Mouse (Mus musculus) CH12.LX (cell line): ENCODE measurements around the gene Lrch1. TPM values are rescaled to one million over a fixed set of nuclear protein-coding genes. Genes with fewer than 3 reads are reported as not detected.
A peak's percentile ranks its signal among the peaks of the same experiment; 100 is the strongest.

Experiments
- DNase-seq: peaks from one replicate; pipeline ENCODE4 v3.0.0-alpha.2; 2013; ENCODE audit errors: extremely low read depth
- H3K27ac ChIP-seq: 2 replicates; pipeline ENCODE4 v1.5.1; 2012; ENCODE audit warnings: low read depth, mild to moderate bottlenecking, control low read depth, moderate library complexity; ENCODE audit not compliant: insufficient read depth
- H3K27me3 ChIP-seq: replicated peaks from 2 replicates; pipeline ENCODE3; 2012; ENCODE audit warnings: inconsistent platforms
- H3K36me3 ChIP-seq, 2 experiments: replicated peaks in 1 of 2; 2 replicates each; pipeline versions ENCODE3 to v1.6.1; 2012; ENCODE audit warnings: inconsistent platforms in 1 of 2, low read length in 1 of 2, mild to moderate bottlenecking in 1 of 2, mixed read lengths in 1 of 2, moderate library complexity in 1 of 2; ENCODE audit not compliant: control insufficient read depth in 1 of 2, insufficient read depth in 1 of 2
- H3K4me1 ChIP-seq, 2 experiments: 2 replicates each; pipeline ENCODE4 v1.6.1; 2012; ENCODE audit warnings: inconsistent platforms in 1 of 2, moderate library complexity in 1 of 2; ENCODE audit not compliant: insufficient read depth in 2 of 2, control insufficient read depth in 1 of 2
- H3K4me2 ChIP-seq: 2 replicates; pipeline ENCODE4 v1.6.1; 2012; ENCODE audit warnings: low read depth, mild to moderate bottlenecking, control low read depth; ENCODE audit not compliant: poor library complexity, insufficient read depth, severe bottlenecking
- H3K4me3 ChIP-seq, 3 experiments: fragments of 150-350 bp in 1 of 3; sonication (generic) in 1 of 3; replicated peaks in 1 of 3; 2 replicates each; pipeline versions ENCODE3 to v1.5.1; 2011 to 2012; ENCODE audit warnings: low read depth in 2 of 3, low read length in 2 of 3, mild to moderate bottlenecking in 2 of 3, moderate library complexity in 2 of 3, control low read depth in 1 of 3, improper control_type of control experiment in 1 of 3, inconsistent platforms in 1 of 3, mixed read lengths in 1 of 3; ENCODE audit not compliant: poor library complexity in 1 of 3
- H3K79me2 ChIP-seq: replicated peaks from 2 replicates; pipeline ENCODE4 v1.6.1; 2012; ENCODE audit warnings: mild to moderate bottlenecking, moderate library complexity; ENCODE audit not compliant: control insufficient read depth, poor library complexity, insufficient read depth, severe bottlenecking; ENCODE audit errors: extremely low read depth
- H3K9ac ChIP-seq: 2 replicates; pipeline ENCODE4 v1.6.1; 2012; ENCODE audit warnings: low read depth, mild to moderate bottlenecking, control low read depth, moderate library complexity; ENCODE audit not compliant: insufficient read depth
- H3K9me3 ChIP-seq: replicated peaks from 2 replicates; pipeline ENCODE3; 2012; ENCODE audit warnings: low read length, inconsistent platforms, mixed read lengths
- CHD2 ChIP-seq: IDR thresholded peaks from 2 replicates; pipeline ENCODE4 v1.6.1; 2011; ENCODE audit warnings: low read length, improper control_type of control experiment
- CTCF ChIP-seq, 2 experiments: IDR thresholded peaks in 1 of 2; conservative IDR thresholded peaks in 1 of 2; 2 replicates each; pipeline ENCODE4 v1.5.1; 2011 to 2012; ENCODE audit warnings: low read depth in 2 of 2, low read length in 2 of 2, improper control_type of control experiment in 1 of 2, inconsistent platforms in 1 of 2, mild to moderate bottlenecking in 1 of 2, moderate library complexity in 1 of 2
- ELF1 ChIP-seq: IDR thresholded peaks from 2 replicates; pipeline ENCODE4 v1.6.1; 2014; ENCODE audit warnings: low read depth, mild to moderate bottlenecking, inconsistent platforms, low read length, improper control_type of control experiment
- EP300 ChIP-seq: IDR thresholded peaks from 2 replicates; pipeline ENCODE4 v1.6.1; 2011; ENCODE audit warnings: low read length, improper control_type of control experiment
- ETS1 ChIP-seq: conservative IDR thresholded peaks from 2 replicates; pipeline ENCODE4 v1.6.1; 2012; ENCODE audit warnings: low read depth, mild to moderate bottlenecking, inconsistent platforms, low read length, improper control_type of control experiment, moderate library complexity
- IRF4 ChIP-seq: IDR thresholded peaks from 2 replicates; pipeline ENCODE4 v1.6.1; 2014; ENCODE audit warnings: low read depth, mild to moderate bottlenecking, inconsistent platforms, low read length, improper control_type of control experiment
- KAT2A ChIP-seq: IDR thresholded peaks from 2 replicates; pipeline ENCODE4 v1.6.1; 2012; ENCODE audit warnings: low read length, improper control_type of control experiment, inconsistent platforms; ENCODE audit not compliant: insufficient replicate concordance
- MAZ ChIP-seq: IDR thresholded peaks from 2 replicates; pipeline ENCODE4 v1.6.1; 2012; ENCODE audit warnings: low read depth, mild to moderate bottlenecking, inconsistent platforms, low read length, improper control_type of control experiment, moderate library complexity
- MEF2A ChIP-seq: IDR thresholded peaks from 2 replicates; pipeline ENCODE4 v1.6.1; 2014; ENCODE audit warnings: low read depth, mild to moderate bottlenecking, inconsistent platforms, low read length, improper control_type of control experiment, borderline replicate concordance
- MXI1 ChIP-seq: IDR thresholded peaks from 2 replicates; pipeline ENCODE4 v1.6.1; 2011; ENCODE audit warnings: mild to moderate bottlenecking, low read depth, low read length, improper control_type of control experiment
- NRF1 ChIP-seq: IDR thresholded peaks from 2 replicates; pipeline ENCODE4 v1.6.1; 2014; ENCODE audit warnings: low read depth, mild to moderate bottlenecking, inconsistent platforms, low read length, improper control_type of control experiment, moderate library complexity
- PAX5 ChIP-seq: IDR thresholded peaks from 2 replicates; pipeline ENCODE4 v1.6.1; 2012; ENCODE audit warnings: low read length, inconsistent platforms, mixed read lengths
- RAD21 ChIP-seq: IDR thresholded peaks from 2 replicates; pipeline ENCODE4 v1.6.1; 2011; ENCODE audit warnings: low read depth, mild to moderate bottlenecking, low read length, improper control_type of control experiment, moderate library complexity
- RCOR1 ChIP-seq: conservative IDR thresholded peaks from 2 replicates; pipeline ENCODE4 v1.6.1; 2012; ENCODE audit warnings: low read depth, mild to moderate bottlenecking, inconsistent platforms, low read length, improper control_type of control experiment
- SIN3A ChIP-seq: IDR thresholded peaks from 2 replicates; pipeline ENCODE4 v1.6.1; 2012; ENCODE audit warnings: low read length, improper control_type of control experiment, inconsistent platforms
- SMC3 ChIP-seq: IDR thresholded peaks from 2 replicates; pipeline ENCODE4 v1.6.1; 2011; ENCODE audit warnings: low read depth, low read length, improper control_type of control experiment
- TCF12 ChIP-seq: IDR thresholded peaks from 2 replicates; pipeline ENCODE4 v1.6.1; 2014; ENCODE audit warnings: low read depth, mild to moderate bottlenecking, inconsistent platforms, low read length, improper control_type of control experiment
- USF1 ChIP-seq: IDR thresholded peaks from 2 replicates; pipeline ENCODE4 v1.6.1; 2014; ENCODE audit warnings: low read depth, mild to moderate bottlenecking, inconsistent platforms, low read length, improper control_type of control experiment
- ZMIZ1 ChIP-seq: IDR thresholded peaks from 2 replicates; pipeline ENCODE4 v1.6.1; 2012; ENCODE audit warnings: low read depth, mild to moderate bottlenecking, inconsistent platforms, low read length, improper control_type of control experiment
- dilution Hi-C: fragments of 300-500 bp; cut with MboI; formaldehyde crosslinking; loops from 2 replicates; pipeline ENCODE4 v1.14.3; 2020; ENCODE audit warnings: low sequenced_read_pairs; ENCODE audit not compliant: extremely low pct_unique_long_range_greater_than_20kb, extremely low pct_ligation_motif_present
- in situ Hi-C: fragments of 300-500 bp; cut with MboI; formaldehyde crosslinking; loops from 3 replicates; pipeline ENCODE4 v1.14.3; 2019; ENCODE audit warnings: low sequenced_read_pairs, low pct_ligation_motif_present, low pct_unique_long_range_greater_than_20kb, mixed read lengths
- polyA plus RNA-seq: library from polyadenylated mRNA; unstranded; fragments of >175 nt; gene quantifications from 2 replicates; pipeline ENCODE4 v1.2.1, GENCODE M21; 2012; ENCODE audit warnings: low read depth; ENCODE audit not compliant: insufficient read length
- total RNA-seq, 2 experiments: library from RNA; depleted of rRNA; stranded (reverse); fragments of 300-350 nt in 1 of 2; fragments of >200 nt in 1 of 2; gene quantifications; 2 replicates each; pipeline ENCODE4 v1.2.3; 2012 to 2014

Lrch1 gene
- total and polyA plus RNA-seq, 3 experiments, result 10.3 to 23.3 (median 12.8) TPM

DNA sequence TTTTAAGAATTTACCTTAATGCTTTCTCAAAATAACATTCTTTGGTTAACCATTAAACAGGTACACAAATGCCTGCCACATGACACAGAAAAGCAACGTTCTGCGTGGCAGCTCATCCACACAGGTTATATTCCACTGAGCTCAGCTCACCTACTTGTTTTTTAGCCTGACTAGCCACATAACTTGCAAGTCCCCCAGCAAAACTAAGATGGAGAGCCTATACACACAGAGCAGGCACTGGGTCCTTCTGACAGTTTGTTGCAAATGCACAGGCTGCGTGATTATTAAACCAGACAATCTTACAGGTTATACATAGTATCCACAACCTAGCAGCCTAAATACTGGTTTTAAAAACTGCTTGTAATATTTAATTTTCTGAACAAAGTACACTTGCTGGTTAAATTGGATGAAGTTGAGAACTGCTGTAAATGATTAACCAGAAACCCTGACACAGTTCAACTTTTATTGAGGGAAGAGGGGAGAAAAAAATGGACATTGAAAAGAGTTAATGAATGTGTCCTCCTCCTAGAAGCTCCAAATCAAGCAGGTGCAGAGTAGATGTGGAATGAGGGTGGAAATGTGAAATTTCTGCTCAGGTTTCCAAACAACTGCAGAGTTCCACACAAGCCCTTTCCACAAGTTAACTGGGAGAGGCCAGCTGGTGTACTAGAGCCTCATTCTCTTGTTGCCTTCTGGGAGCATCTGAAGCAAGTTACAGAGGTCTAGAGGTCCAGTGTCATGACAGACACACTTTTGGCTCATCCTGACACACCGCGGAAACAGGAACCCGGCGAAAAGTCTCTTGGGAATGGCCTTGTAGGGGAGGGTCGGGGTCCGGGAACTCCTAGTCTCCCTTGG lies 216.2 kb downstream of the Lrch1 start:
- TF ChIP-seq SIN3A, result 0 out of 2 replicates have a peak, but pooled peaks have one; percentile 33
- TF ChIP-seq CHD2, result no peak
- Histone ChIP-seq H3K27ac (no peak overlapping the region), H3K9me3 (no peaks in the 10 kb centered on the region), H3K27me3 (no peaks in the 10 kb centered on the region), H3K79me2 (peaks cover 21% of the 10 kb centered on the region), H3K4me1 (peaks cover 5 to 27% of the 10 kb centered on the region in 2 experiments), H3K9ac (no peak overlapping the region; the same call in 1 of the 2 replicates), H3K4me3 (peak overlapping the region; percentile 33 to 96 (median 58)), H3K4me2 (peak overlapping the region; percentile 52), H3K36me3 (peaks cover 4 to 17% of the 10 kb centered on the region in 2 experiments)
- no peak for DNase-seq
- in situ Hi-C loops (no loop called here), dilution Hi-C loops (no loop called here)

DNA sequence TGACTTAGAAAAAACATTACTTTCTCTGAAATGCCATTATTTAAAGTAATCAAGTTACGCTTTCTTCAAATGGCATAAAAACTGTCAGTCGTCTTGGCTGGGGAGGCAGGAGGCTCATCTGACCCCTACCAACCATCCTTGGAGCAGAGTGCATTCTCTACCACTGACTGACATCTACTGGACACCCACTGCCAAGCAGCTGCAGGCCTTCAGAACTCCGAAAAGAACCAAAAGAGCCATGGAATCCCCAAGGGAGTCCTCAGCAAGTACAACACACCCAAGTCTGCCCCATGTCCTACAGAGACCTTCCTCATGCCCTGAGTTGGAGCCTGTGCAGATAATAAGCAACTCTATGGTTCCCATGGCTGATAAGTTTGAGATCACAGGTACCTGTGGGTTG lies 224.1 kb downstream of the Lrch1 start:
- Histone ChIP-seq H3K36me3 (no peaks in the 10 kb centered on the region), H3K27me3 (peaks cover 1% of the 10 kb centered on the region), H3K4me3 (no peak overlapping the region), H3K79me2 (no peaks in the 10 kb centered on the region), H3K27ac (no peak overlapping the region), H3K9ac (no peak overlapping the region), H3K4me2 (peak overlapping the region; percentile 38), H3K4me1 (no peaks in the 10 kb centered on the region), H3K9me3 (no peaks in the 10 kb centered on the region)
- in situ Hi-C loops, result no loop called here
- DNase-seq, result no peak
- peak; percentile 52 for TF ChIP-seq RAD21
- peak in 1 of 2 experiments; percentile 55; a peak in 2 of 4 replicates for TF ChIP-seq CTCF (conservative IDR thresholded peaks at IDR 0.05 in 1 of 2, IDR thresholded peaks at IDR 0.05 in 1 of 2; ENCODE audit: low read depth in 2 of 2, low read length in 2 of 2)
- no peak for TF ChIP-seq TCF12
- no peak for TF ChIP-seq MAZ
- dilution Hi-C loops, result no loop called here

DNA sequence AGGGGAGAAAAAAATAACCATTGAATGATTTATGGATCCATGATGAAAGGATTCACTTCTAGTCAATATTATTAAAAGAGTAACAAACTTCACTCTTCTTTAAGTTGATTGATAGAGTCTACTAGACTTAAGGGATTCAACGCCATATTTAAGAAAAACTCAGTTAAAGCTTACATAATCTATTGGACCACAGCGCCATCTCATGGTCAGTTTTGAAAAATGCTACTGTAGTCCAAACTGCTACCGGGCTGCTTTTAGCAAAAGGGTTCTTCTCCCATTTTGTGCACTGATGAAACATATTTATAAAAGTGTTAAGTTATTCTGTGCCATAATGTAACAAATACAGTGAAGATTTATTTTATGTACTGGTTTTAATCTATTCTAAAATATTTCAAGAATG lies 238.6 kb downstream of the Lrch1 start:
- no peak for TF ChIP-seq ELF1
- no peak for TF ChIP-seq USF1
- TF ChIP-seq RCOR1, result no peak
- TF ChIP-seq RAD21, result peak; percentile 88
- TF ChIP-seq EP300, result no peak
- no peak for TF ChIP-seq ZMIZ1
- no peak for TF ChIP-seq KAT2A
- TF ChIP-seq IRF4, result no peak
- peak; percentile 72 for TF ChIP-seq SMC3
- no peak for TF ChIP-seq MEF2A
- TF ChIP-seq MXI1, result no peak
- no peak for TF ChIP-seq NRF1
- no peak for TF ChIP-seq ETS1
- TF ChIP-seq PAX5, result no peak
- peak; percentile 29 to 81; a peak in 3 of 4 replicates for TF ChIP-seq CTCF (conservative IDR thresholded peaks at IDR 0.05 in 1 of 2, IDR thresholded peaks at IDR 0.05 in 1 of 2; ENCODE audit: low read depth in 2 of 2, low read length in 2 of 2)
- no peak for TF ChIP-seq MAZ
- TF ChIP-seq, all 38 proteins: peak for 3
- DNase-seq, result peak; percentile 79
- Histone ChIP-seq H3K79me2 (no peaks in the 10 kb centered on the region), H3K4me2 (no peak overlapping the region), H3K4me3 (no peak overlapping the region), H3K4me1 (peaks cover 0 to 3% of the 10 kb centered on the region in 2 experiments; a peak in 2 of 4 replicates), H3K9ac (no peak overlapping the region), H3K27ac (no peak overlapping the region), H3K9me3 (no peaks in the 10 kb centered on the region), H3K27me3 (no peaks in the 10 kb centered on the region), H3K36me3 (no peaks in the 10 kb centered on the region)
- in situ Hi-C loops, result no loop called here
- dilution Hi-C loops, result no loop called here
